Mouse (Mus musculus): Measurements from ENCODE around the gene Dnm2. TPM values are rescaled to one million over a fixed set of nuclear protein-coding genes. Genes with fewer than 3 reads are reported as not detected.

The Dnm2 gene
- polyA plus RNA-seq, 1 experiment from 2014 or later, result 81.1 TPM

GRCm38 (mm10) chr9:21498284-21498902 lies 73.7 kb downstream of the Dnm2 start:
- Histone ChIP-seq H3K9ac (replicated peaks; ENCODE audit: low read depth) (no peak overlapping the region), H3K36me3 (ENCODE audit: insufficient read depth, low read length) (peaks cover 5% of the 10 kb centered on the region), H3K27ac (ENCODE audit: low read length) (no peak overlapping the region), H3K9me3 (ENCODE audit: low read length) (no peaks in the 10 kb centered on the region), H3K4me1 (ENCODE audit: insufficient read depth, low read depth, low read length) (no peaks in the 10 kb centered on the region), H3K27me3 (replicated peaks; ENCODE audit: insufficient read depth, low read length) (no peaks in the 10 kb centered on the region), H3K4me3 (ENCODE audit: low read depth, low read length) (no peak overlapping the region), H3K4me2 (replicated peaks; ENCODE audit: low read depth, low read length) (no peak overlapping the region)
- WGBS, result 84% methylated on average over 12 of the region's 12 CpGs
- DNase-seq (ENCODE audit: low spot score) (no peak), ATAC-seq (no peak)
- TF ChIP-seq EP300 (IDR thresholded peaks at IDR 0.05), result no peak
- no peak for TF ChIP-seq CTCF (IDR thresholded peaks at IDR 0.05)

DNA sequence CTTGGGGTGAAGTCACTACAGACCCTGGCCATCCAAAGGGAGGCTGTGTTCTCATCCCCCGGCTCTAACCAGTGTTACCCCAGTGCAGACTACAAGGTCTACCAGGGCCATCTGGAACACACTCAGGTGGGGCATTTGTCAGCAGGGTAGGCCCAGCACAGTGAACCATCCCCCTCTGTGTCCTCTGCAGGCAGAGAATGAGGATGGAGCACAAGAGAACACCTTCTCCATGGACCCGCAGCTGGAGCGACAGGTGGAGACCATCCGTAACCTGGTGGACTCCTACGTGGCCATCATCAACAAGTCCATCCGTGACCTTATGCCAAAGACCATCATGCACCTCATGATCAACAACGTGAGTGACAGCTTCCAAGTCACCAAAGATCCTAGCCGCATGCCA lies 78.6 kb downstream of the Dnm2 start:
- H3K9me3 ChIP-seq (ENCODE audit: low read length), result no peaks in the 10 kb centered on the region
- peaks cover 21% of the 10 kb centered on the region for H3K36me3 ChIP-seq (ENCODE audit: insufficient read depth, low read length)
- TF ChIP-seq CTCF (IDR thresholded peaks at IDR 0.05), result no peak
- TF ChIP-seq EP300 (IDR thresholded peaks at IDR 0.05), result no peak
- 95% methylated on average over 8 of the region's 8 CpGs for WGBS
- H3K27ac ChIP-seq (ENCODE audit: low read length), result no peak overlapping the region
- H3K4me1 ChIP-seq (ENCODE audit: insufficient read depth, low read depth, low read length), result no peaks in the 10 kb centered on the region
- H3K4me2 ChIP-seq (replicated peaks; ENCODE audit: low read depth, low read length), result no peak overlapping the region
- H3K27me3 ChIP-seq (replicated peaks; ENCODE audit: insufficient read depth, low read length), result no peaks in the 10 kb centered on the region
- ATAC-seq, result no peak
- H3K4me3 ChIP-seq (ENCODE audit: low read depth, low read length), result no peak overlapping the region
- DNase-seq (ENCODE audit: low spot score), result no peak
- H3K9ac ChIP-seq (replicated peaks; ENCODE audit: low read depth), result no peak overlapping the region

DNA sequence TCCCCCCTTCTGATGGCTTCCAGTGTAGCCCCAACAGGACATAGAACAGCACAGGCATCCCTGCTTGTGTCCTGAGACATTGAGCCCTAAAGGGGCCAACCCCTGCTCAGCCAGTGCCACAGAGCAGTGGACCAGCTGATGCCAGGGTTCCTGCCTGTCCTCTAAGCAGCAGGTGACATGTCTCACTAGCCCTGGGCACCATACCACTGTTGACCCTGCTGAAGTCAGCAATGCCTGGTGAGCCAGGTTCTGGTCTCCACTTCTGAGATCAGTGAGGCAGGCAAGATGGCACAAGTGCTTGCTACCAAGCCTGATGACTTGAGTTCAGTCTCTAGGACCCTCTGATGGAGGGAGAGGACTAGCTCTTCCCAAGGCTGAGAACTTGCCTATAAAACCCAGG lies 81.1 kb downstream of the Dnm2 start:
- H3K36me3 ChIP-seq (ENCODE audit: insufficient read depth, low read length), result peaks cover 22% of the 10 kb centered on the region
- no peak for TF ChIP-seq EP300 (IDR thresholded peaks at IDR 0.05)
- no peak for TF ChIP-seq CTCF (IDR thresholded peaks at IDR 0.05)
- no peak for ATAC-seq
- H3K9me3 ChIP-seq (ENCODE audit: low read length), result no peaks in the 10 kb centered on the region
- H3K27ac ChIP-seq (ENCODE audit: low read length), result no peak overlapping the region
- no peak overlapping the region for H3K4me3 ChIP-seq (ENCODE audit: low read depth, low read length)
- no peak overlapping the region for H3K9ac ChIP-seq (replicated peaks; ENCODE audit: low read depth)
- DNase-seq (ENCODE audit: low spot score), result no peak
- no peaks in the 10 kb centered on the region for H3K4me1 ChIP-seq (ENCODE audit: insufficient read depth, low read depth, low read length)
- H3K4me2 ChIP-seq (replicated peaks; ENCODE audit: low read depth, low read length), result no peak overlapping the region
- no peaks in the 10 kb centered on the region for H3K27me3 ChIP-seq (replicated peaks; ENCODE audit: insufficient read depth, low read length)

- no peaks in the 10 kb centered on the region for H3K9me3 ChIP-seq (ENCODE audit: low read length)
- ATAC-seq (no peak), DNase-seq (ENCODE audit: low spot score) (no peak)
- no peak overlapping the region for H3K27ac ChIP-seq (ENCODE audit: low read length)
- H3K4me1 ChIP-seq (ENCODE audit: insufficient read depth, low read depth, low read length), result no peaks in the 10 kb centered on the region
- no peak overlapping the region for H3K4me3 ChIP-seq (ENCODE audit: low read depth, low read length)
- H3K27me3 ChIP-seq (replicated peaks; ENCODE audit: insufficient read depth, low read length), result no peaks in the 10 kb centered on the region
- 89% methylated on average over 15 of the region's 15 CpGs for WGBS
- H3K4me2 ChIP-seq (replicated peaks; ENCODE audit: low read depth, low read length), result no peak overlapping the region
- TF ChIP-seq CTCF (IDR thresholded peaks at IDR 0.05) (no peak), EP300 (IDR thresholded peaks at IDR 0.05) (no peak)
- no peak overlapping the region for H3K9ac ChIP-seq (replicated peaks; ENCODE audit: low read depth)
- H3K36me3 ChIP-seq (ENCODE audit: insufficient read depth, low read length), result peaks cover 22% of the 10 kb centered on the region
Measured at GRCm38 (mm10) chr9:21507753-21508430, 83.2 kb downstream of the Dnm2 start.

DNA sequence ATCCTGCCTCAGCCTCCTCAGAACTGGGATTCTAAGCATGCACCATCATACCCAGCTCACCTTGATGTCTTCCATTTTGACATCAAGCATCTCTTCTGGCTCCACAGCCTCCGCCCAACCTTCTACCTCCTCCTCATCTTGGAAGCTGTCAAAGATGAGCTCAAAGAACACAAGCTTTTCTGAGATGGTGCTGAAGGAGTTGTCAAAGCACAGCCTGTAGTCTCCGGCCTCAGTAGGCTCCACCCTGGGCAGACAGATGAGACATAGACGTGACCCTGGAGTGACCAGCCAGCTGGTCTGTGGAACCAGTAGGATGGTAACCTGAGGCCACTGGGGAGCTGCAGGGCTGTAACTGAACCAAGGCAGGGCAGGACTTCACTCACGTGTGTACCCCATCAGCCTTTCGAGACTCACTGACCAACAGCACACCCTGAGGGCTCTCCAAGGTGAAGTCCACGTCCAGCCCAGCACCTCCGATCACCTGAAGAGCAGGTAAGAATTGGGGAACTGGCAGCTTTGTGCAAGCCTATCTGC lies 84.2 kb downstream of the Dnm2 start:
- no peak for ATAC-seq
- H3K4me2 ChIP-seq (replicated peaks; ENCODE audit: low read depth, low read length), result peak overlapping the region; percentile 58; the same call in 1 of the 2 replicates
- no peaks in the 10 kb centered on the region for H3K4me1 ChIP-seq (ENCODE audit: insufficient read depth, low read depth, low read length)
- DNase-seq (ENCODE audit: low spot score), result no peak
- no peak overlapping the region for H3K9ac ChIP-seq (replicated peaks; ENCODE audit: low read depth)
- H3K27me3 ChIP-seq (replicated peaks; ENCODE audit: insufficient read depth, low read length), result no peaks in the 10 kb centered on the region
- no peak overlapping the region for H3K27ac ChIP-seq (ENCODE audit: low read length)
- TF ChIP-seq EP300 (IDR thresholded peaks at IDR 0.05) (no peak), CTCF (IDR thresholded peaks at IDR 0.05) (no peak)
- H3K4me3 ChIP-seq (ENCODE audit: low read depth, low read length), result no peak overlapping the region
- 55% methylated on average over 7 of the region's 7 CpGs for WGBS
- H3K9me3 ChIP-seq (ENCODE audit: low read length), result no peaks in the 10 kb centered on the region
- peaks cover 22% of the 10 kb centered on the region for H3K36me3 ChIP-seq (ENCODE audit: insufficient read depth, low read length)

DNA sequence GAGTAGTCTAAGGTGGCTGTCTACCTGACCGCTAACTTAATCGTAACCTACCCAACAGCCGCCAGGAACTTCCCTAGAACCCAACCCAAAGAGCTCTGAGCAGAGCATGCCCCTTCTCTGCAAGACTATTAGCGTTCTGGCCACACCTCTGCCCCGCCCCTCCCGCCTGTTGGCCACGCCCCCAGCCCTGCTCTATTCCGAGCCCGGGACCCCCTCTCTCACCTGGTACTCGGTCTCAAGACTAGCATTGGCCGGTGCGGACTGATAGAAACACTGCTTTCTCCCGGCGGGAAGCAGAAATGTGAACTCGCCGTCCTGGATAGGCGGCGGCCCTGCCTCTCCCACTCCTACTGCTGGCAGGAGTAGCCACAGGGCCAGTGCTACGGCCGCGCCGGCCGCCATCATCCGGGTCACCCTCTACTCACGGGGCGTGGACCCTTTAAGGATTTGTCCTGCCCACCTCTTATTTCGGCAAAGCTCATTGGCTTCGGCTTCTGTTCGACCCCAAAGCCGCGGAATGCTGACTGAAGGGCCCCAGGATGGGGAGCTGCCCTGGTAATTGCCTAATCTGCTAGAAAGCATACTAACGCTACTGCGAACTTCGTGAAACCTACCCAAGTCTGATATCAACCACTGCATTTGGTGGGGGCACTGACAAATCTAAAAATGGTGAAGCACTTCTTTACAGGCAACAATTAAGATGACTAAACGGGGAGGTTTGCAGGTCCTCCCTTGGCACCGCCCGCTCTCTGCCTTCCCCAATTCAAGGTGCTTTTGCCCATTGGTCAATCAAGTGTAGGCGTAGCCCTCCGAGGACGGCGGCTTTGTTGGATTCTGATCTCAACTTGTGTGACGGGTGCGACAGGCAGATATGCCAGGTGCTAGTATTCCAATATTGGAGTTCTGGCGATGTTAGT lies 85.3 kb downstream of the Dnm2 start, which contains the start of gene Tmed1:
Gene Tmed1, minus strand, starts transcription at position 481 of the 917 bp plus-strand sequence.
- under 1% methylated on average over 44 of the region's 44 CpGs for WGBS

More for the DNA sequence above, 85.3 kb downstream of the Dnm2 start, which contains the start of gene Tmed1:
- Histone ChIP-seq H3K9me3 (ENCODE audit: low read length) (no peaks in the 10 kb centered on the region), H3K36me3 (ENCODE audit: insufficient read depth, low read length) (peaks cover 17% of the 10 kb centered on the region), H3K4me3 (ENCODE audit: low read depth, low read length) (peak within 1 kb of the TSS; percentile 53), H3K4me2 (replicated peaks; ENCODE audit: low read depth, low read length) (peak within 1 kb of the TSS; percentile 58), H3K27ac (ENCODE audit: low read length) (peak within 1 kb of the TSS; percentile 88), H3K4me1 (ENCODE audit: insufficient read depth, low read depth, low read length) (no peaks in the 10 kb centered on the region), H3K9ac (replicated peaks; ENCODE audit: low read depth) (peak within 1 kb of the TSS; percentile 45; the same call in 1 of the 2 replicates), H3K27me3 (replicated peaks; ENCODE audit: insufficient read depth, low read length) (no peaks in the 10 kb centered on the region)
- ATAC-seq, result peak; percentile 98
- peak; percentile 92 for TF ChIP-seq EP300 (IDR thresholded peaks at IDR 0.05)
- TF ChIP-seq CTCF (IDR thresholded peaks at IDR 0.05), result no peak
- peak; percentile 99 for DNase-seq (ENCODE audit: low spot score)

Data from lung, postnatal 0 days (tissue).